ENCODE assay signal across 14 mouse cellular contexts in genomic region chr16:93976907-93977306, GRCm38 (mm10). TPM values are rescaled to one million over a fixed set of nuclear protein-coding genes. Genes with fewer than 3 reads are reported as not detected.
A peak's percentile ranks its signal among the peaks of the same experiment; 100 is the strongest.
DNase-seq lines count a peak whose midpoint lies in the region; ATAC-seq and TF ChIP-seq lines count a peak whose summit lies in the region.
"Had no signal": no experiment of that assay in that cellular context is flagged by ENCODE, and none has a peak within 500 bp of the region (broad histone marks: within the 10 kb centered on the region; RNA-seq: fewer than 3 reads in every experiment).

No protein-coding gene starts in this region.

- H3K36me3 ChIP-seq in hindbrain, embryonic 16.5 days (ENCODE audit: control insufficient read depth, insufficient read depth, low read length), result no peaks in the 10 kb centered on the region
- H3K36me3 ChIP-seq: embryonic facial prominence, embryonic 13.5 days; liver, embryonic 13.5 days had no signal

- no peaks in the 10 kb centered on the region for H3K27me3 ChIP-seq in hindbrain, embryonic 16.5 days (replicated peaks; ENCODE audit: control insufficient read depth, insufficient read depth, low read length)
- H3K27me3 ChIP-seq: embryonic facial prominence, embryonic 13.5 days; liver, embryonic 13.5 days had no signal

- H3K27ac ChIP-seq in left cerebral cortex, adult 2 months, result no peak overlapping the region
- no peak overlapping the region for H3K27ac ChIP-seq in hindbrain, embryonic 16.5 days (ENCODE audit: low read depth, low read length)
- H3K27ac ChIP-seq: embryonic facial prominence, embryonic 13.5 days; liver, embryonic 13.5 days had no signal

- H3K4me1 ChIP-seq in hindbrain, embryonic 16.5 days (ENCODE audit: control insufficient read depth, insufficient read depth, low read depth, low read length), result peaks cover 4% of the 10 kb centered on the region; the same call in 1 of the 2 replicates

- 49% methylated on average over 3 of the region's 3 CpGs for WGBS in hindbrain, embryonic 16.5 days

- ATAC-seq in megakaryocyte, adult 5-6 weeks (ENCODE audit: poor library complexity, severe bottlenecking), result peak; percentile 61
- no peak for ATAC-seq in hindbrain, embryonic 16.5 days

- peak; percentile 22 to 29 for DNase-seq in cerebellum, postnatal 14 days
- no peak for DNase-seq in cerebellum, postnatal 36 days
- DNase-seq in left cerebral cortex, adult 2 months (ENCODE audit: extremely low spot score in 1 of 2, low spot score in 2 of 2), result no peak
- no peak for DNase-seq in left cerebral cortex, postnatal 10 days (ENCODE audit: extremely low spot score in 1 of 2, low spot score in 2 of 2)
- DNase-seq in ZHBTc4 (ENCODE audit: low read depth, low spot score), result peak; percentile 50
- no peak for DNase-seq in heart, adult 8-10 months (ENCODE audit: low spot score)
- DNase-seq: adrenal gland, postnatal 25 days; layer of hippocampus, adult 9-11 months; liver, embryonic 13.5 days had no signal

- peak; percentile 51 for TF ChIP-seq CTCF in left cerebral cortex, adult 2 months (IDR thresholded peaks at IDR 0.05)

- H3K4me3 ChIP-seq in left cerebral cortex, adult 2 months, result no peak overlapping the region
- H3K4me3 ChIP-seq in hindbrain, embryonic 16.5 days (ENCODE audit: low read length), result no peak overlapping the region
- H3K4me3 ChIP-seq: embryonic facial prominence, embryonic 13.5 days; liver, embryonic 13.5 days had no signal

- no peak overlapping the region for H3K4me2 ChIP-seq in hindbrain, embryonic 16.5 days (ENCODE audit: low read length)
- H3K4me2 ChIP-seq: embryonic facial prominence, embryonic 13.5 days; liver, embryonic 13.5 days had no signal

- no peaks in the 10 kb centered on the region for H3K9me3 ChIP-seq in hindbrain, embryonic 16.5 days (ENCODE audit: control insufficient read depth, low read length)
- H3K9me3 ChIP-seq: embryonic facial prominence, embryonic 13.5 days; liver, embryonic 13.5 days had no signal

- H3K9ac ChIP-seq in hindbrain, embryonic 16.5 days (ENCODE audit: low read depth, low read length), result no peak overlapping the region
- H3K9ac ChIP-seq: embryonic facial prominence, embryonic 13.5 days; liver, embryonic 13.5 days had no signal

- intact Hi-C loops in left cerebral cortex, adult 2 months (cut with DNase I), result no loop called here
- intact Hi-C loops in left cerebral cortex, postnatal 10 days (cut with DNase I), result no loop called here

RNA-seq across cellular contexts. Expression of gene Cldn14, which starts 31.7 kb away (rescaled TPM):
- 1 to 10 TPM in 1 of 2 experiments, under 1 TPM in 1; 0.63 to 1.0 TPM for total RNA-seq in left cerebral cortex, adult 2 months (2021)
- under 1 TPM; 0.24 to 0.84 TPM for total RNA-seq in left cerebral cortex, postnatal 10 days (2021)
- total RNA-seq in megakaryocyte, adult 5-6 weeks (2015), result not detected in 2 replicates
- not detected in 2 replicates for total RNA-seq in megakaryocyte, adult 5-6 weeks (2017)
- not detected in 2 replicates for polyA plus RNA-seq in hindbrain, embryonic 16.5 days (2015; fragmentation: Nextera tagmentation; extraction: Ambion mirVana)
- not detected for total RNA-seq in heart, adult 8-10 months (2022)
- total RNA-seq: adrenal gland, postnatal 25 days; hematopoietic stem cell, adult 5-6 weeks; monocyte, adult 5-6 weeks had no signal
- polyA plus RNA-seq: embryonic facial prominence, embryonic 13.5 days had no signal

Comparison
In these comparisons a context has a peak if more than half of its experiments do, and no peak if none do; other contexts are left out.
1. DNase-seq: peak in cerebellum, postnatal 14 days (2 of 2) and ZHBTc4 (single experiment); none in cerebellum, postnatal 36 days (0 of 2), left cerebral cortex, adult 2 months (0 of 2), left cerebral cortex, postnatal 10 days (0 of 2) and heart, adult 8-10 months (single experiment).